8 mouse cellular contexts compared by ENCODE assay signal in genomic region chr17:30746056-30747024, GRCm38 (mm10).
DNase-seq lines count a peak whose midpoint lies in the region; TF ChIP-seq lines count a peak whose summit lies in the region.

No protein-coding gene starts in this region.

- DNase-seq in gastrocnemius, adult 18-20 months (ENCODE audit: low spot score) = peak; percentile 15
- no peak for DNase-seq in gastrocnemius, postnatal 25 days
- DNase-seq in ES-E14 (ENCODE audit: low read depth, low spot score) = peak; percentile 70
- peak; percentile 43 for DNase-seq in cerebellum, adult 9-10 months
- peak; percentile 73 to 84 for DNase-seq in frontal cortex, postnatal 36 days (ENCODE audit: low spot score in 2 of 2)
- peak; percentile 92 to 93 for DNase-seq in layer of hippocampus, postnatal 10 days (ENCODE audit: low spot score in 2 of 2)
- peak; percentile 64 for DNase-seq in midbrain, embryonic 10.5 days (ENCODE audit: low spot score)
- peak; percentile 47 to 60 for DNase-seq in right cerebral cortex, postnatal 36 days (ENCODE audit: low spot score in 2 of 2)

- no peaks in the 10 kb centered on the region for H3K27me3 ChIP-seq in midbrain, embryonic 10.5 days (ENCODE audit: low read depth, poor library complexity, severe bottlenecking)

- no peaks in the 10 kb centered on the region for H3K4me1 ChIP-seq in ES-E14 (ENCODE audit: control insufficient read depth in 2 of 2, insufficient read depth in 2 of 2, low read length in 2 of 2, poor library complexity in 1 of 2)
- peaks cover 10% of the 10 kb centered on the region; the same call in 1 of the 2 replicates for H3K4me1 ChIP-seq in midbrain, embryonic 10.5 days

- in situ Hi-C loops in ES-E14 (cut with MboI; ENCODE audit: low sequenced_read_pairs in 2 of 2, unreplicated experiment in 2 of 2) = no loop called here

- no peak overlapping the region for H3K4me3 ChIP-seq in ES-E14 (ENCODE audit: insufficient read depth in 1 of 2, low read depth in 1 of 2, low read length in 2 of 2, poor library complexity in 1 of 2, severe bottlenecking in 1 of 2)
- no peak overlapping the region for H3K4me3 ChIP-seq in midbrain, embryonic 10.5 days

- no peak overlapping the region for H3K9ac ChIP-seq in ES-E14 (ENCODE audit: insufficient read depth, low read depth, low read length, poor library complexity, severe bottlenecking)

- WGBS in midbrain, embryonic 10.5 days = 68% methylated on average over 29 of the region's 29 CpGs

- no peak overlapping the region; the same call in 1 of the 2 replicates for H3K27ac ChIP-seq in ES-E14 (ENCODE audit: insufficient read depth, low read depth, low read length, poor library complexity, severe bottlenecking)
- H3K27ac ChIP-seq in midbrain, embryonic 10.5 days (replicated peaks) = no peak overlapping the region

- peaks cover 30% of the 10 kb centered on the region; the same call in 1 of the 2 replicates for H3K36me3 ChIP-seq in ES-E14 (ENCODE audit: control insufficient read depth, insufficient read depth, low read length, poor library complexity, severe bottlenecking)
- no peaks in the 10 kb centered on the region for H3K36me3 ChIP-seq in midbrain, embryonic 10.5 days

- no peaks in the 10 kb centered on the region for H3K9me3 ChIP-seq in ES-E14 (ENCODE audit: control insufficient read depth, insufficient read depth, low read depth, low read length)
- H3K9me3 ChIP-seq in midbrain, embryonic 10.5 days (replicated peaks) = no peaks in the 10 kb centered on the region

TF ChIP-seq in ES-E14, 5 proteins besides CTCF, POLR2A, EP300 and RAD21:
- TF ChIP-seq MAFK (IDR thresholded peaks at IDR 0.05; ENCODE audit: insufficient read depth, low read depth, low read length) = no peak
- TF ChIP-seq ZC3H11A (IDR thresholded peaks at IDR 0.05; ENCODE audit: borderline replicate concordance, low read depth, low read length) = peak; percentile 70
- no peak for TF ChIP-seq CHD2 (IDR thresholded peaks at IDR 0.05; ENCODE audit: low read depth, low read length)
- no peak for TF ChIP-seq ZNF384 (IDR thresholded peaks at IDR 0.05; ENCODE audit: low read depth, low read length)
- no peak for TF ChIP-seq HCFC1 (IDR thresholded peaks at IDR 0.05; ENCODE audit: borderline replicate concordance, insufficient read depth, low read length)
